Mouse (Mus musculus): ENCODE data around the gene Gm4969.
A peak's percentile ranks its signal among the peaks of the same experiment; 100 is the strongest.

DNA sequence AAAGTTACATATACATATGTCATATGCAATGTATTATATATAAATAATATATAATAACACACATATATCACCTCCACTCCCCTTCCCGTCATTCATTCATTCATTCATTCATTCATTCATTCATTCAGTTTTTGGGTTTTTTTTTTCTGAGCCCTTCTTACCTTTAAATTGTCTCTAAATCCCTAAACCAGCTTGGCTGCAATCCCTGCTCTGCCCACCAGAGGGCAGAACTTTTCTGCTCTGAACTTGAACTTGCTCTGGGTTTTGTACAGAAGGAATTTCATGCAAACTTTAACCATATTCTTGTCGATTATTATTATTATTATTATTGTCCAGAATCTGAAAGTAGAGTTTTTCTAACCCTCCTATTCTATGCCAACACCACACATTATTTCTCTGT, 49.5 kb downstream of the Gm4969 start:
- TF ChIP-seq POLR2A (IDR thresholded peaks at IDR 0.05; ENCODE audit: control insufficient read depth, low read depth, low read length) (no peak), CTCF (IDR thresholded peaks at IDR 0.05; ENCODE audit: control insufficient read depth, insufficient read depth, insufficient replicate concordance, low read depth, low read length) (0 out of 2 replicates have a peak, but pooled peaks have one; percentile 22)
